Mouse (Mus musculus) adrenal gland, postnatal 10 days (tissue): Measurements from ENCODE around the gene Zbtb21. TPM values are rescaled to one million over a fixed set of nuclear protein-coding genes. Genes with fewer than 3 reads are reported as not detected.
A peak's percentile ranks its signal among the peaks of the same experiment; 100 is the strongest.
"Not testable (repeated sequence)": the region's sequence is repeated elsewhere in the genome, so short reads cannot be mapped to it uniquely, and the experiment has no call there.

Experiments
- DNase-seq: peaks from one replicate; pipeline ENCODE4 v3.0.0; 2021; ENCODE audit warnings: mixed read lengths
- long read RNA-seq, 2 experiments: library from polyadenylated mRNA; stranded (forward); transcript quantifications; one replicate each; pipeline ENCODE4 v2.0.0; 2021
- total RNA-seq, 2 experiments: library from RNA; stranded (reverse); gene quantifications; 2 replicates each; pipeline ENCODE4 v1.2.3; 2021

Gene Zbtb21
- total RNA-seq: 10 to 100 TPM; 25.5 to 29.6 TPM
- long read RNA-seq, experiment 1, full-length matches to known transcripts: 6 of 11 reads
- long read RNA-seq, experiment 1, partial matches to known transcripts: 0 of 11 reads
- long read RNA-seq, experiment 1, other reads (novel, unspliced or antisense): 5 of 11 reads
- long read RNA-seq, experiment 2, full-length matches to known transcripts: 2 of 6 reads
- long read RNA-seq, experiment 2, partial matches to known transcripts: 1 of 6 reads
- long read RNA-seq, experiment 2, other reads (novel, unspliced or antisense): 3 of 6 reads

DNA sequence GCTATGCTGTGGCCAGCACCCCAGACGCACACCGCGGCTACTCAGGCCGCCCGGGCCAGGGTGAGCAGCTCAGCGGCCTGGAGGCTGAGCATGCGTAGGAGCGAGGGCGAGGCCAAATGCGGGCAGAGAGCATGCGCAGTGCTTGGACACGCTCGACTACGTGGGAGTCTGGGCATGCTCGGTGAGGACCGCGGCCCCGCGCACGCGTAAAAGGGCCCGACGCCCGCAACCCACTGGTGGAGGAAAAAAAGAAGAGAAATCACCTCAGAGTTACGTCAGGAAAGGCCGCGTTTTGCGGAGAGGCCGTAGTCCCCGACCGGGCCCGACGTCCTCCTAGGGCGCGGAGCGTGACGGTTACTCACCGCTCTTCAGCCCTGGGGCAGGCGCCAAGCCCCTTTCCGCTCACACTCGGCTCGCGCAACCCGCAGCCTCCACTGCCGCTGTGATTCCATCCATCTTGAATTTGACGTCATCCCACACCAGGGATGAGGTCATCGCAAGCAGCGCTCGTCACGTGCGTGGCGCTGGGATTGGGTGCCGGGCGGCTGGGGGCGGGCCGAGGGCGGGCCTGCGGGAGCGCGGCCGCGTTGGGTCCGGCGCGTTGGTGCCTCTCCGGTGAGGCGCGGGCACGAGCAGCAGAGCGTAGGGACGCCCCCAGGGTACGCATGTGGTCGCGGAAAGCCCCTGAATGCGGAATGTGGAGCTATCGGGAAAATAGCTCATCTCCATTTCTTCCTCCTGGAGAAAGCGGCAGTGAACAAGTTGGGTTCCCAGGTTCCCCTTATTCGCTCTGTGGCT is at the start of gene Zbtb21, which contains the start of gene C2cd2:
Zbtb21 (minus strand) TSS at position 472 of the 798 bp plus-strand sequence.
C2cd2 (minus strand) TSS at position 448 of the 798 bp plus-strand sequence.
- DNase-seq: peak; percentile 98

DNA sequence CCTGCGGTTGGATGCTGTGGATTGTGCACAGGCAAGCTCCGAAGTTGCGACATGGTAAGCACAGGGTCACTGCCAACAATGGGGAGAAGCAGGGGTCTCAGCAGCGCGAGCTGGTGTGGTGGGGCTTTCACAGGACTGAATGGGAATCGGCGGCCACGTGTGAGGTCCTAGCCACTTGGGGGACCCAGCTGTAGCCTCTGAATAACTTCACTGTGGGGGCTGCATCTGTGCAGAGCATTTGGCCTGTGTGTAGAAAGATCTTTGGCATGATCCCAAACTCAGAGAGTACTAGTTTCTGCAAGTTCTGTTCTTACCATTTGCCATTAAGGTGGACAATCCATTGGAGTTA is 34.9 kb upstream of the Zbtb21 start:
- not testable (repeated sequence) for DNase-seq

DNA sequence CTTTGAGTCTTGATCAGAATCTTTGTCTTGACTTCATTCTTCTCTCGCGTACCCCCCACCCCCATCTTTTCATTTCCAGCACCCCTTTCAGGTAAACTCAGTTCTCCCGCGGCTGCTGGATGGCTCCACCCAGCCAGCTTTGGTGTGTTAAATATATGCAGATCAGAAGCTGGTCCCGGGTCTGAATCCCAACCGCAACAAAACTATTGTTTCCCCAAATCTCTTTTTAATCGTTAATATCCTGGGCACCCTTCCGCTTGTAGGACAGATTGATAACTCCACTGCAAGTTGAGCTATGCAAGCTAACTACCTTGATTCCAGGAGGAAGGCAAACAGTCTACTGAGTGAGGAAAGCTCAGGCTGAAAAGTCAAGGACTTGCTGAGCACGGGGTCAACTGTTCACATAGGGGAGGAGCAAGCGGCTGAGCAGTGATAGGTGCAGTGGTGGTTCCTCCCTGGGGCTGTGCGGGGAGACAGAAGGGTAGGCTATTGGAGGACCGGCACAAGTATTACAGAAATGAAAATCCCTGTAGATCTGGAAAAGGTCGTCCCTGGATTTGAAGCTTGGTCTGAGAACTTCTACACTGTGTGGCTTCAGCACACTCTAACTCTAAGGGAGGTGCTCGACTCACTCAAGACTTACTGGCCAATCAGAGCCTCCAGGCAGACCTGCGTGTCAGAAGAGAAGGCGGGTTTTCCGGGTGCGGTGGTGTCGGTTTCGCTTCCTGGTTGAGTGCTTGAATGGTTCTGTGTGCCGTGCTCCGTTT is 34.4 kb upstream of the Zbtb21 start, which contains the start of gene B230307C23Rik:
B230307C23Rik (plus strand) TSS at position 700 of the 767 bp plus-strand sequence.
- peak; percentile 90 for DNase-seq

DNA sequence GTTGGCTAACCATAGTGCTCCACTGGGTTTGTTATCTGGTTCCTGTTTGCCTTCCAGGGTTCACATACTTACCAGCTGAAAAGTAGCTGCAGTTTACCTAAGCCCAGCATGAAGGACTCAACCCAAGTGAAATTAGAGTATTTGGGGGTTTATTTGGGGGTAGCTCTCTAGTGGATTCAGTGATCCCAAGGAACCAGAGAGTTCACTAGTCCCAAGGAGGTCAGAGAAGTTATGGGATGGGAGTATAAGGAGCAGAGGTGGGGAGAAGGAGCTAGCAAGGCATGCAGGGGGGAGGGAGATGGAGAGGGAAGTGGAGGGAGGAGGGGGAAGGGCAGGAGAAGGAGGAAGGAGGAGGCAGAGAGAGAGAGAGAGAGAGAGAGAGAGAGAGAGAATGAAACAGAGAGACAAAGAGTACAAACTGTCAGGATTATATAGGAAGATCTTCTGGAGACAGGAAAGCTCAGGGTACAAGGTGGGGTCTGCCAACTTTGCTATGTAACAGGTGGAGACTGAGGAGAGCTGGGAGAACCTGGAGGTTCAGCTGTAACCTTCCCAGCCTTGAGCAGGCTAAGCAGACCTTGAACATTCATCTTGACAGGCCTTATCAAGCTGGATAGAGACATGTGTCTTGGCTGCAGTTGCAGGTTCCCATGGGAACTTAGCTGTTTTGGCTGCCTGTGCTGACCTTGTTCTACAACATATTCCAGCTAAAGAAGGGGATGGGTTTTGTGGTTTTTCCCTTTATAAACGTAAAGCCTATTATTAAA is 33.6 kb upstream of the Zbtb21 start:
- DNase-seq: peak; percentile 78

- DNase-seq: not testable (repeated sequence)
Measured at GRCm38 (mm10) chr16:97992477-97992876, 30.1 kb upstream of the Zbtb21 start.

GRCm38 (mm10) chr16:97991517-97991916 is 29.1 kb upstream of the Zbtb21 start:
- no peak for DNase-seq

- no peak for DNase-seq
Measured at GRCm38 (mm10) chr16:97984589-97984988, 22.2 kb upstream of the Zbtb21 start.

- DNase-seq: no peak
Measured at GRCm38 (mm10) chr16:97981362-97981761, 18.9 kb upstream of the Zbtb21 start.

DNA sequence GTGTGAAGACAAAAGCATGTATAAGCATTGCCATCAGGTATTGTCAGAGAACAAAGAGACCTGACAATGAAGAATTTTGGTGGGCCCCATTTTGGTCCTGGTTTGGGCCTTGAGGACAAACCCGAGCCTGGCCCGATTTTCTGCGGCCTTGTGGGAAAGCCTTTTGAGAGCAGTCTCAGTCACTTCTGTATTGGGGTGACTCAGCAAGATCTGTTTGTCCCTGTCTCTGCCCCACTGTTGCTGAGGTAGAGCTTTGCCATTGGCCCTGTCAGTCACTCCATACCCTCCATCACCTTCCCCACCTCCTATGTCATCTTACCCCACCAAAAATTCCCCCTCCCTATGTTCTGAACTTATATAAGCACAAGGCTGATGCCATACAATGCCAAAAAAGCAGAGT is 15.3 kb upstream of the Zbtb21 start:
- no peak for DNase-seq

DNA sequence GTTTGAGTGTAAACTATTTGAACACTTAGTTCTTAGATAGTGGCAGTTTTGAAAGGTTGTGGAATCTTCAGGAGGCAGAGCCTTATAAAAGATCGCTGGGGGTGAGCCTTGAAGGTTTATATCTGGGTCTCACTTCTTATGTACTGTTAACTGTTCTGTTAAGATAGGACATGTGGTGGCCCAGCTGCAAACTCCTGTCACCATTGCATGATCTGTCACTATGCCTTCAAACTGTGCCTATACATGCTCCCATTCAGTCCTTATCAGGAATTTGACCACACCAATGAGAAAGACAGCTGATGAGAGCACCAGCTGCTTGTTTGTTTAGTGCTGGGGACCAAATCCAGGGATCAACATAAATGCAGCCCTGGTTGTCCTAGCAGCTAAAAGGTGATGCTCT is 14.9 kb upstream of the Zbtb21 start:
- DNase-seq: no peak

- no peak for DNase-seq
Measured at GRCm38 (mm10) chr16:97963956-97964540, 1.6 kb upstream of the Zbtb21 start.

DNA sequence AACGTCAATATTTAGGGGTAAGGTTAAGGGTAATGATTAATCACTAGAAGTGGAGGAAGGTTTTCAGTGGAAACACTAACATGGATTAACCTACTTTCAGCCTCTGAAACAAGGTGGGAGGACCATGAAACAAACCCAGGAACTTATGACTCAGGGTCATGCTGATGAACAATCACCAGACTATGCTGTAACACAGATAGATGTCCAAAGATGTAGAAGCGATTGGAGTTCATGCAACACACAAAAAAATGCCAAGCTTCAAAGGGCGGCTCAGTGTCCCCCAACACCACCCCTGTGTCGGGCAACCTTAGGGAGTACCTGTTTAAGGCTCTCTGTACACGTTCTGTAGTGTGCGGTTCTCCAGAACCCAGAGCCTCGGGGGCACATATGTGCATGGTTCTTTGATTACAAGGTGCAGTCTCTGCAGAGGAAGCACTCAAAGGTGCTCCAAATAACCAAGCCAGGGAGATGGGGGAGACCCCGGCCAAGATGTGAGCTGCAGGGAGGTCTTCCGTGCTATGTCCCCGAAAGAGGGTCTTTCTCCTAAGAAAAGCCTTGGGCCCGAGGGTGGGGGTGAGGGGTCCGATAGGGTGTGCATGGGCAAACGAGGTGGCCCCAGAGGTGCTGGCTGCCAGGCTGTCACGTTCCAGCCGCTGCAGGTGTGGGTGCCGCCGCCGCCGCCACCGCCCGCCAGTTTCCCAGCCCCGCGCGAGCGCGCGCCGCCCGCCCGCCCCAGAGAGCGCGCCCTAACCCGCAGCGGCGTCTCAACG is 856 bp downstream of the Zbtb21 start:
- no peak for DNase-seq

- no peak for DNase-seq
Measured at GRCm38 (mm10) chr16:97960348-97960747, 2.1 kb downstream of the Zbtb21 start.

DNA sequence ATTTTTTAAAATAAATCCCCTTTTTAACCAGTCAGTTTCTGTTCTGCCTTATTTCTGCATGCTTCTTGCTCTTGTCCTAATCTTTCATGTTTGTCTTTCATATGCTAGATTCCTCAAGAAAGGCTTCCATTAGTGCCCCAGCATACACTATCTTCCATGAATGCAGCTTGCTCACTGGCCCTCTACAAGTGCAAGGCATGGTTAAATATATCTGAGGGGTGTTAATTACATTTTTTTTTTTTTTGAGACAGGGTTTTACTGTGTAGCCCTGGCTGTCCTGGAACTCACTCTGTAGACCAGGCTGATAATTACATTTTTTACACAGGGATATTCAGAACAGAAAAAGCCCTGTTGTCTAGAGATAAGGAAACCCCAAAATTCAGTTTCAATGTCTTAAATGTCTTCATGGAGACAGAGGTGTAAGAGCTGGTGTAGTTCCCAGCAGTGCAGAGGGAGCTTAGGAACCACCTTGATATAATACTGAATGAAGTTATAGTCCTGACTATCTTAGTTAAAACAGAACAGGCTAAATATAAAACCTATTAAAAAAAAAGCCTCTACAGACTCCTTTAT is 3.9 kb downstream of the Zbtb21 start:
- DNase-seq: no peak

- DNase-seq: no peak
Measured at GRCm38 (mm10) chr16:97957626-97958025, 4.8 kb downstream of the Zbtb21 start.

- no peak for DNase-seq
Measured at GRCm38 (mm10) chr16:97956011-97956410, 6.4 kb downstream of the Zbtb21 start.

GRCm38 (mm10) chr16:97953300-97953699 is 9.1 kb downstream of the Zbtb21 start:
- DNase-seq: no peak

- DNase-seq: no peak
Measured at GRCm38 (mm10) chr16:97952801-97953200, 9.6 kb downstream of the Zbtb21 start.

- DNase-seq: no peak
Measured at GRCm38 (mm10) chr16:97952371-97952770, 10.1 kb downstream of the Zbtb21 start.

DNA sequence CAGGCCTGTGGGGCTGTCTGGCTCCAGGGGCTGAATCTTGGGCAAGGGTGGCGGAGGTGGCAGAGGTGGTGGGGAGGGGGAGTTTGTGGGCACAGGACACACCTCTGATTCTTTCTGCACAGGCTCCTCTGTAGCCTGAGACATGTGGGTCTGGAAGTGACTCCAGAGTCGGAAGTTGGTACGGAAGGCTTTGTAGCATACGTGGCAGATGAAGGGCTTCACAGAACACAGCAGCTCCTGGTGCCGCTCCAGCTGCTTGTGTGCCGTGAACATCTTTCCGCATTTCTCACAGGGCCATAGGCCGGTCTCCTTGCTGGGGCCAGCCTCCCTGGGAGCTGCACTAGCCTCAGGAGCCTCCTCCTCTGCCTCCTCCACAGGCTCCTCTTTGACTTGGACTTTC is 12.4 kb downstream of the Zbtb21 start:
- DNase-seq: no peak
